Mouse (Mus musculus) frontal cortex, postnatal 14 days (tissue): Measurements from ENCODE around the gene Otop1.

Source experiments
- DNase-seq, 2 experiments: peaks; one replicate each; pipeline ENCODE4 v3.0.0; 2022; ENCODE audit warnings: low spot score in 2 of 2

Gene Otop1

GRCm38 (mm10) chr5:38301761-38302411 is 26.1 kb downstream of the Otop1 start:
- no peak for DNase-seq

- DNase-seq: no peak
Measured at GRCm38 (mm10) chr5:38302651-38303050, 26.9 kb downstream of the Otop1 start.

- no peak for DNase-seq
Measured at GRCm38 (mm10) chr5:38305241-38305640, 29.5 kb downstream of the Otop1 start.

GRCm38 (mm10) chr5:38307255-38308101 is 31.7 kb downstream of the Otop1 start:
- peak; percentile 70 to 90 for DNase-seq

GRCm38 (mm10) chr5:38308873-38309272 is 33.1 kb downstream of the Otop1 start:
- peak in 1 of 2 experiments; percentile 44 for DNase-seq

- no peak for DNase-seq
Measured at GRCm38 (mm10) chr5:38309795-38310194, 34.0 kb downstream of the Otop1 start.

- no peak for DNase-seq
Measured at GRCm38 (mm10) chr5:38318966-38319786, 43.4 kb downstream of the Otop1 start, which contains the start of gene Drd5. Drd5 (plus strand) TSS chr5:38319367.

- DNase-seq: no peak
Measured at GRCm38 (mm10) chr5:38333381-38333780, 57.6 kb downstream of the Otop1 start.

GRCm38 (mm10) chr5:38334582-38334981 is 58.8 kb downstream of the Otop1 start:
- DNase-seq: no peak

- DNase-seq: no peak
Measured at GRCm38 (mm10) chr5:38343101-38343500, 67.3 kb downstream of the Otop1 start.

GRCm38 (mm10) chr5:38346646-38347432 is 71.1 kb downstream of the Otop1 start:
- DNase-seq: no peak

GRCm38 (mm10) chr5:38350351-38350929 is 74.7 kb downstream of the Otop1 start:
- DNase-seq: no peak
